Mouse (Mus musculus) testis, adult 2 months (tissue): ENCODE measurements around the gene Esyt1.

ENCODE experiments used
- CTCF ChIP-seq: fragments of 200-500 bp; IDR thresholded peaks from 2 replicates; pipeline ENCODE4 v1.5.1; 2012; ENCODE audit warnings: low read depth, mild to moderate bottlenecking, inconsistent platforms, low read length, moderate library complexity; ENCODE audit not compliant: control insufficient read depth, insufficient read depth, insufficient replicate concordance
- POLR2A ChIP-seq: fragments of 200-500 bp; IDR thresholded peaks from 2 replicates; pipeline ENCODE4 v1.6.1; 2012; ENCODE audit warnings: low read depth, mild to moderate bottlenecking, inconsistent platforms, low read length, moderate library complexity; ENCODE audit not compliant: control insufficient read depth

DNA sequence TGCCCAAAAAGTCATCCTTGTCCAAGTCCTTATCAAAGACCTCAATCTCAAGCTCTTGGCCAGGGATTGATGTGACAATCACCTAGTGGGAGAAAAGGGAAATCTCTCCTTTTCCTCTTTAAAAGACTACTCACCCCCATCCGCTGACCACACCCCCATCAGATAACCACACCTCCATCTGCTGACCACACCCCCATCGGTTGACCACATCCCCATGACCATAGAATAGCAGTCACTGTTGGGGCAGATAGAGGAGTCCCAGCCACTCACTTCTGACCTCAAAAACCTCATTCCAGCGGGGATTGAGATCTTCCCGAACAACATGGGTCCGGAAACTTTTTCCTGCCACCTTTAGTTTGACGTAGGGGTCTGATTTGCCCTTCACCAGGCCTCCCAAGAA, 9.0 kb downstream of the Esyt1 start:
- TF ChIP-seq CTCF (no peak), POLR2A (no peak)
